19 mouse cellular contexts compared by ENCODE assay signal in genomic region chr11:18996767-18997166, GRCm38 (mm10).
"Had no signal": no experiment of that assay in that cellular context is flagged by ENCODE, and none has a peak within 500 bp of the region (broad histone marks: within the 10 kb centered on the region; RNA-seq: fewer than 3 reads in every experiment).

No protein-coding gene starts in this region.

- H3K27me3 ChIP-seq: kidney, embryonic 15.5 days; limb, embryonic 12.5 days; limb, embryonic 15.5 days; midbrain, embryonic 15.5 days; neural tube, embryonic 13.5 days had no signal

- DNase-seq: kidney, adult 8-10 months; kidney, postnatal 10 days; layer of hippocampus, postnatal 36 days; liver, postnatal 0 days; thymus, adult 18-20 months; thymus, postnatal 14 days; thymus, postnatal 4 days had no signal

- H3K9me3 ChIP-seq: kidney, embryonic 15.5 days; limb, embryonic 12.5 days; limb, embryonic 15.5 days; midbrain, embryonic 15.5 days; neural tube, embryonic 13.5 days had no signal

- H3K36me3 ChIP-seq: limb, embryonic 15.5 days; midbrain, embryonic 15.5 days had no signal

- ATAC-seq: intestine, embryonic 16.5 days; liver, postnatal 0 days; lung, postnatal 0 days; midbrain, embryonic 15.5 days had no signal

- H3K9ac ChIP-seq: kidney, embryonic 15.5 days; limb, embryonic 12.5 days; limb, embryonic 15.5 days; liver, embryonic 14.5 days; liver, postnatal 0 days; lung, embryonic 14.5 days; midbrain, embryonic 15.5 days; neural tube, embryonic 13.5 days had no signal

- H3K4me1 ChIP-seq: kidney, embryonic 15.5 days; limb, embryonic 12.5 days; limb, embryonic 15.5 days; midbrain, embryonic 15.5 days had no signal

- H3K4me2 ChIP-seq: kidney, embryonic 15.5 days; limb, embryonic 12.5 days; limb, embryonic 15.5 days; liver, embryonic 11.5 days; lung, embryonic 14.5 days; midbrain, embryonic 11.5 days; midbrain, embryonic 15.5 days; neural tube, embryonic 13.5 days had no signal

- H3K4me3 ChIP-seq: kidney, embryonic 15.5 days; left cerebral cortex, adult 2 months; limb, embryonic 12.5 days; limb, embryonic 15.5 days; midbrain, embryonic 15.5 days; neural tube, embryonic 13.5 days had no signal

- H3K27ac ChIP-seq: kidney, embryonic 15.5 days; left cerebral cortex, adult 2 months; limb, embryonic 12.5 days; limb, embryonic 15.5 days; liver, embryonic 14.5 days; midbrain, embryonic 15.5 days; neural tube, embryonic 13.5 days had no signal
